Mouse (Mus musculus): ENCODE measurements around the gene Ccnb2.
"Not testable (repeated sequence)": the region's sequence is repeated elsewhere in the genome, so short reads cannot be mapped to it uniquely, and the experiment has no call there.

Gene Ccnb2

DNA sequence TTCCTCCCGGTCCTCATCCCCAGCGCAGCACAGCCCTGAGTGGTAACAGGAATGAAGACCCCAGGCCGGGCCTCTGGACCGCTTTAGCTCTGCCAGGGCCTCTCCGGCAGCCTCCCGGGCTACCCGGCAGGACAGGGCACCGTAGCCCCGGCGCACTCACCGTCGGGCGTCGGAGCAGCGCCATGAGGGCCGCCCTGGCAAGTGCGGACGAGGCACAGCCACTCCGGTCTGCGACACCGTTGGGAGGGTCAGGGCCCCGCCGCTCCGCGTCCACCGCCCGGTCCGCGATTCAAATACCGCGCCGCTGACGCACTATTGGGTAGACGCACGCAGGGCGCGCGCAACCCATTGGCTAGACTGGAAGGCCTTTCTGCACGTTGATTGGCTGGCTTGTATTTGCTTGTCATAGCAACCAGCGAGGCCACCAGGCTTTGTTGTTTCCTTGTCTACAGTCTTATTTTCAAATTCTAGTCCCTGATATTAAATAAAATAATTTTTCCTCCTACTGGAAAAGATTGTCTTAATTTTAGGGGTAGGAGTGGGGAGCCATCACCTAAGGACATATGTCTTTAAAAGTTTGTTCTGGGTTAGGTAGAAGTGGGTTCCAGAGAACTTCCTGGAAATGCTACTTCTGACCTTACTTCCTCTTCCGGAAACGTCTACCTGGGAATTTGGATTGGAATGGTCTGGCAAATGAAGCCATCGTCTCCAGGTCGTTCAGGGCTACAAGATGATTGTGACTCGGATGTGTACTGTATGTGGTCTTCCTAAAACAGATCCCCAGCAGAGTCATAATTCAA, at the start of gene Ccnb2:
Gene Ccnb2, minus strand, starts transcription at position 291 of the 800 bp plus-strand sequence.
- DNase-seq = peak; percentile 94

DNA sequence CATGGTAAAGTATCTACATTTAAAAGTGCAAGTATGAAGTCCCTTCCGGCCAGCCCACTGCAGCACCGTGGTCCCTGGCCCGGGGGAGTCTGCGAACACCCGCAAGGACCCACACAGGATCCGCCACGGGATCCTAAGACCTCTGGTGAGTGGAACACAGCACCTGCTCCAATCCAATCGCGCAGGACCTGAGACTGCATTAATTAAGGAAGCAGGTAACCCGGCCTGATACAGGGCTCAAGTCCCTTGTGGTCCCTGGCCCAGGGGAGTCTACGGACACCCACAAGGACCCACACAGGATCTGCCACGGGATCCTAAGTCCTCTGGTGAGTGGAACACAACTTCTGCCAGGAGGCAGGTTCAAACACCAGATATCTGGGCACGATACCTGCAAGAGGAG, 41.7 kb upstream of the Ccnb2 start:
- not testable (repeated sequence) for DNase-seq

DNA sequence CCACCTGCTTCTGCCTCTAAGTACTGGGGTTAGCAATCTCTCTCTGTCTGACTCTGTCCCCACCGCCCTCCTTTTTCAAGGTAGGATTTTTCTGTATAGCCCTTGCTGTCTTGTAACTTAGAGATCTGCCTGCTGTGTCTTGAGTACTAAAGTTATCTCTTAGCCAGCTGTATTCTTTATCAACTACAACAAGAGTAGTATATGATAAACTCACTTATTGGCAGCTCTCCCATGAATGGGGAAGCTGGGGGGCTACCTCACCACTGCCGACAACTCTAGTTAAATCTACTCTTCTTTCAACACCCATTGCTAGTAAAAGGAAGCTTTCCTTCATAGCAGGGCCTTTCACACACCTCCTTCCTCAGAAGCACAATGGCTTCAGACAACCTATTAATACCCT, 31.0 kb upstream of the Ccnb2 start:
- no peak for DNase-seq

DNA sequence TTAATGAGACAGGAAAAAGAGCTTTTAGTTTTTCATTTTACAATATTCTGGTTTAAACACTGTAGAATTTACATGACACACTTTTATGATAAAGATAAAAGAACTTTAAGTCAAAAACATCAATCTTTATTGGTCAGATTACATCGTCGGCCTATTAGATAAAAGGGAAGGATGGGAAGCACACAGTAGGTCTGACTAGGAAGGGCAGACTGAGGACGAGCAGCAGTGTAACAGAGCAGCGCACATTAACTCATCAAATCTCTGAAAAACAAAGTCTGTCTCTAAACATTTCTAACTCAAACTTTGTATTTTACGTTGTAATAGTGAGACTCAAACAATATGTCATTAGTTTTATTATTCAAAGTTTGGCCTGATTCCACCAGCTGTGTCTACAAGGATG, 27.7 kb upstream of the Ccnb2 start:
- DNase-seq = no peak

DNA sequence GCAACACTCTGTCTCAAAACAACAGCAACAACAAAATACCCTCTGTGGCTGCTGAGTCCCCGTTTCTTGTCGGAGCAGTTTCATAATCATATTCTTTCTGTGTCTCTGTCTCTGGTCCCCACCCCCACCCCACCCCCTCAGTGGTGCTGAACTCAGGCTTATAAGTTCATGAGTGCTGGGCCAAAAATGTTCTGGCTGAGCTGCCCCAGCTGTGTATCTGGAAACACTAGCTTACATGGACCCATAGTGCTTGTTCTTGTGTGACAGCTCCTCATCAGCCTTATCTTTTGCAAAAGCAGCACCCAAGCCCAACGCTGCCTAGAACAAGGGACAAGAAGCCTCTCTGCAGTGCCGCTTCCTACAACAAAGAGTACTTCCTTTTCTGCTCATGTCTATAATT, 18.6 kb upstream of the Ccnb2 start:
- DNase-seq = peak; percentile 67

DNA sequence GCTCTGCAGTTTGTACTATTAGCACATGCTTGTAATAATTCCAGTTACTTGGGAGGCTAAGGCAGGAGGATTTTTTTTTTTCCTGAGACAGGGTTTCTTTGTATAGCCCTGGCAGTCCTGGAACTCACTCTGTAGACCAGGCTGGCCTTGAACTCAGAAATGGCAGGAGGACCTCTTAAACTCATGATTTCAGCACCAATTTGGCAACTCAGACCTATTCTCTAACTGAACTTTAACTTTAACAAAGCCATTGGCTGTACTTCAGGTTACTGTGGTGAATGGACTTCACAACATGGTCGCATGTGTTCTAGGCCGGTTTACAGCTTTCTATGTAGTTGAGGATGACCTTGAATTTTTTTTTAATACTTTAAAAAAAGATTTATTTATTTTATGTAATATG, 1.3 kb upstream of the Ccnb2 start:
- no peak for DNase-seq

DNA sequence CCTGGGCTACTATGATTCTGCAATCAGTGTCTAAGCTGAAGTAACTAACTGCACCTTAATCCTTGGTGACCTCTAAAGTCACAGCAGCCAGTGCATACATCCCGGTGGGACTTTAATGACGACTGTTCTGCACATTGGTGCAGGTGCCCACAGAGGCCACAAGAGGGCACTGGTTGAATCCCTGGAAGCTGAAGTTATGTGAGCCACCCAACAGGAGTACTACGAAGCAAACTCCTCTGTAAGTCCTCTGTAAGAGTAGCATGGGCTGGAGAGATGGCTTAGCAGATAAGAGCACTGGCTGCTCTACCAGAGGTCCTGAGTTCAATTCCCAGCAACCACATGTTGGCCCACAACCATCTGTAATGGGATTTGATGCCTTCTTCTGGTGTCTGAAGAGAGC, 4.9 kb downstream of the Ccnb2 start:
- DNase-seq = no peak

DNA sequence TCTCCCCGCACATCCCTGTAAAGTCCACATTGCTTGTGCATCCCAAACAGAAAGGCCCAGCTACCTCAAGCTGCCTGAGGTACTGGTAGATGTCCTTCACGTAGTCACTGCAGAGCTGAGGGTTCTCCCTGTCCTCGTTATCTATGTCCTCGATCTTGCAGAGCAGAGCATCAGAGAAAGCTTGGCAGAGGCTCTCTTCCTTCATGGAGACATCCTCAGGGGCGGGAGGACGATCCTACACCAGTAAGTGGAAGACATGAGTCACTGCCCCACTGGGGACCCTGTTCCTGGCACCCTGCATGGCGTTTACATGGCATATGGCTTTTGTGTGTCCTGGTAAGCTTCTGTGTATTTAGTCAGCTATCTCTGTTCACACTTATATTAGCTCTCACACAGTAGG, 8.3 kb downstream of the Ccnb2 start:
- DNase-seq = no peak

DNA sequence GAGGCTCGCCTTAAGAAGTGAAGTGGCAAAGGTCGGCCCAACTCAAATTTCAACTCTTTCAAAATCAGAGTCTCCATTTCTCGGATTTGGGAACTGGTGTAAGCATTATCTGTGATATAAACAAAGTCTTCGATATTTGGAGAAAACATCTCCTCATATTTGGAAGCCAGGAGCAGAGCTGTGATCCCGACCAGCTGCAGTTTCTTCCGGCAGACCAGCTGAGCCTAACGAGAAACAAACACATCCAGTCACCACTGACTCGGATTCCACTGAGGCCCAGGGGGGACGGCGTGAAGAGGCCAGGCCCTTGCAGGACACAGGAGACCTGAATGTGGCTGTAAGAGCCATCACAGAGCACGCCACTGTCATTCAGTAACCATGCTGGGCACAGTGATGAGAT, 10.7 kb downstream of the Ccnb2 start:
- peak; percentile 33 for DNase-seq

DNA sequence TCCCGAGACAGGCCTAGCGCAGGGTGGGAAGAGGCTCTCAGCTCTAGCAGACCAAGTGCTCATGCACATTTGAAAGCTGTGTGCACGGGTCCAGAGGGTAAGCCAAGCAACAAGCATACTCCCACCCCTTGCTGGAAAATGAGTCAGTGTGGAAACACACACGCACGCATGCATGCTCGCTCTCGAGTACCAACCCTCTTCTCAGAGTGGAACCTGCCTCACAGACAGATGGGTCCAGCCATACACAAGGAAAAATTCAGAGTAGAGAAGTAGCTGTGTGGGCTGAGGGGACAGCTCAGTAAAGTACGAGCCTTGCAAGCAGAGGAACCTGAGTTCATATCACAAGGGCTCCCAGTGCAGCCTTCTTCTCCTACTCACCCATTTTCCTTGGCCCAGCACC, 11.6 kb downstream of the Ccnb2 start:
- DNase-seq = no peak

DNA sequence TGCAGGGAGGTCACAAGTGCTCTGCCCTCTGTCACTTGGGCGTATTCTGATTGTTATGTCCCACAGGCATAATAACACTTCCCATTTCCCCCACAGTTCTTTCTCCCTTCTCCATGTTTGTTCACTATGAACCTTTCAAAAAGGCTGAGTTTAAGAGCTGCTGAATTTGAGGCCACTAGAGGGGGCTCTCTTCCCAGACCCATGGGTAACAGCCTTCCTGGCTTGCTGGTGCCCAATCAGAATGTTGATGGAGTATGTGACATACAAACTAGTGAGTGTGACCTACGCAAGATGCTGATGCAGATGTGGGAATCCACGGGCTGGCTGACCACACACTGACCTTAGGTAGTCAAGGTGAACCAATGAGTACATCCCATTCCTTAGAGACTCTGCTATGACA, 12.6 kb downstream of the Ccnb2 start:
- DNase-seq = peak; percentile 52

DNA sequence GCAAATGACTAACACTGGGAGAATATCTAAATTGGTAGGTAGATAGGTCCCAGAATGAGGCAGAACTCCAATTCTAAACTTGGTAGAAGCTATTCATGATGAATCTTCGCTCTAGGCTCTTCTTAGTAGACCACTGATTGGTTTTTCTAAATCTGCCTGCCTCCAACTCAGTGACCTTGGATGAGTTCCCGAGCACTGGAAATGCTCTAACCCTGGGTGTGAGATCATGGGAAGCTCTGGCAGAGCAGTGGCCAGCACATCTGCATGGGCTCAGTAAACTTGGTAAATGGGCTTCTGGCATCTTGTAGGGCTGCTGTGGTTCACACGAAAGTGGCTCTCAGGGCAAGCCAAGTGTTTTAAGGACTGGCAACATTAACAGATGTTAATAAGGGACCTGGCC, 14.8 kb downstream of the Ccnb2 start:
- DNase-seq = no peak

DNA sequence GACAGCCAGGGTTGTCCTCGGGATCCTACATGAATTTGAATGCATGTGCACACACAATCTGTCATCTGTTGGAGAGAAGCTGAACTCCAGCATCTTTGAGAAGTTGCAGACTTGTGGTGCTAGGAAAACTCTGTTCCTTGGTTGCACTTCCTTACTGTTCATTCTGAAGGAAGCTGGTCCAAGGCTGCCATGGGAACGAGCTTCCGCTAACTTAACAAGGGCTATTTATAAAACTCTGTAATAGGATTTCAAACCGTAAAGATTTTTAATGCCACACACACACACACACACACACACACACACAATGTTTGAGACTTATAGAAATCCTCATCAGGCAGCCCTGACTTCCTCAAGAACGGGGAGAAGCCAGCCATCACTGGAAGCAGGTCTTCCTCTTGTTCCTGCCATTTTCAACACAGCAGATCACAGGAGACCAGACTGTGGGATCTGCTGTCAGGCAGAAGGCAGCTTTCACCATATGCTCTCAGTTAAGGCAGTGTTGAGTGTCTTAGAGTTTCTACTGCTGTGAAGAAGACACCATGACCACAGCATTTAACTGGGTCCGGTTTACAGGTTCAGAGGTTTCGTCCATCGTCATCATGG, 19.3 kb downstream of the Ccnb2 start:
- no peak for DNase-seq

DNA sequence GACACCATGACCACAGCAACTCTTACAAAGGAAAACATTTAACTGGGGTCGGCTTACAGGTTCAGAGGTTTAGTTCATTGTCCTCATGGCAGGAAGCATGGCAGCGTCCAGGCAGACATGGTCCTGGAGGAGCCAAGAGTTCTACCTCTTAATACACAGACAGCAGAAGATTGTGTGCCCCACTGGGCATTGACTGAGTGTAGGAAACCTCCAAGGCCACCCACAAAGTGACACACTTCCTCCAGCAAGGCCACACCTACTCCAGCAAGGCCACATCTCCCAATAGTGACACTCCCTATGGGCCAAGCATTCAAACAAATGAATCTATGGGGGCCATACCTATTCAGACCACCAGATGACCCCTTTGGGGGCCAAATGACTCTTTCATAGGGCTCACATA, 25.3 kb downstream of the Ccnb2 start:
- no peak for DNase-seq

DNA sequence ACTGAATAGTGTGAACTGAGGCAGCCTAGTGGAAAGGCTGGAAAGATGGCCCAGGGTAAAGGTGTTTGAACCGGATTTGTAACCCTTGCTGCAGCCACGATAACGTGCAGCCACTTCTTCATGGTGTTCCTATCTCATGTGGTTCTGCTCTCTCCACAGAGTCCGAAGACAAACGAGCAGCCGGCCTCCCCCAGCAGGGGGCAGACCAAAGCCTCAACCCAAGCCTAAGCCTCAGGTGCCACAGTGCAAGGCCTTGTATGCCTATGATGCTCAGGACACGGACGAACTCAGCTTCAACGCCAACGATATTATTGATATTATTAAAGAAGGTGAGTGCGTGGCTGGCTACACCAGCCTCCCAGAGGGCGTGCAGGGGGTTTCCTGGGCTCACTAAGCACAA, 25.7 kb downstream of the Ccnb2 start:
- DNase-seq = peak; percentile 31

DNA sequence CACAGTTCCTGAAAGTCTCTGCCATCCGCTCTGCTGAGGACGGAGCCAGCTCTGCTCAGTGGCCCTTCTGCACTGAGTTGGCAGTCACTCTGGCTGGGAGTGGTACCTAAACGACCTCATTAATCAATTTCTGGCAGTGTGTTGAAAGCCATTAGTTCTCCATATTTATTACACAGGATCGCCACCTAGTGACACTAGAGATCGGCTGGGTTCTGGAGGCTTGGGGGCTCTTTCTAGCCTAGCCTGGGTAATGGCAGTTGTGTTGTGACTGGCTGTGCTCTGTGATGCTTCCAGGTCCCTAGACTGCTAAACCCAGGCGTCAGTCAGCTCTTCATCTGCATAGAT, 28.8 kb downstream of the Ccnb2 start:
- peak; percentile 44 for DNase-seq

DNA sequence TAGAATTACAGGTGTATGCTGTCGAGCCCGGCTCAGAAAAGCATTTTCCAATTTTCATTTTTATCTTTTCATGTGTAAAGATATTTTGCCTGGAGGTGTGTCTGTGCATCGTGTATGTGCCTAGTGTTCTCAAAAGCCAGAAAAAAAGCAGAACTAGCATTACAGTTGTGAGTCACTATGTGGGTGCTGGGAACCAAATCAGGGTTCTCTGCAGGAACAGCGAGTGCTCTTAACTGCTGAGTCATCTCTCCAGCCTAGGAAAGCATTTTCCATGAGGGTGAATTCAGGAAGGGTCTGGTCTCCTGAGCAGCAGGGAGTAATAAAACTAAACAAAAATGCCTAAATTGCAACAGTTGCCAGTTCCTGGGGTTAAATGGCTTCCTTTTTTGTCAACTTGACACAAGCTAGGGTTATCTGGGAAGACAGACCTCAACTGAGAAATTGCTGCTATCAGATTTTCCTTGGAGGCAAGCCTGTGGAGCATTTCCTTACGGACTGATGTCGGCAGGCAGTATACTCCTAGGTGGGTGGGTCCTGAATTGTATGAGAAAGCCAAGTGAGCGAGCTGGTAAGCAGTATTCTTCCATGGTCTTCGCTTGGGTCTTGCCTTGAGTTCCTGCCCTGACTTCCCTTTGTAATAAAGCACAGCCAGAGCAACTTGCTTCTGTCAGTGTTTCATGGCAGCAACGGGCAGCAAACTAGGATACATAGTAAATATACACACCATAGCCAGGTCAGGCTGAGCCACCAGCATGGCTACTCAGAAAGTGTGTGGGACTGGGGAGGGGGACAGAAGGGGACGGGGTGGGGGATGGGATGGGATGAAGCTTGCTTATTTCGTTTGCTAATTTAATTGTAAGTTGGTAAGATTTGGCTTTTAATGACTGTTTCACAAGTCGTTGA, 29.4 kb downstream of the Ccnb2 start:
- no peak for DNase-seq

DNA sequence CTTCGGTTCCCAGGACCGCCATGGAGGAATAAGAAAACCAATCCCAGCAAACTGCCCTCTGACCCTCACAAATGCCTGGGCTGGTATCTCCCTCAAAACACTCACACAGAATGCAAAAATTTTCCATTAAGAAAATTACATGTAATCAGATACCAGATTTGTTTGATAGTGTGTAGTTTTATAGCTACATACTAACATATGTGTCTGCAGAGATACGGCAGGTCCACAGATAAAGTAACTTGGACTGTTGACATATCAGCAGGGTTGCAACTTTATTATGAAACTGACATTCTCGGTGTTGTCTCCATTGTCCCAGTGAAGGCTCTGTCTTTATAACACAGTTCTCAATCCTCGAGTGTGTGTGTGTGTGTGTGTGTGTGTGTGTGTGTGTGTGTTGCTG, 30.3 kb downstream of the Ccnb2 start:
- DNase-seq = no peak

DNA sequence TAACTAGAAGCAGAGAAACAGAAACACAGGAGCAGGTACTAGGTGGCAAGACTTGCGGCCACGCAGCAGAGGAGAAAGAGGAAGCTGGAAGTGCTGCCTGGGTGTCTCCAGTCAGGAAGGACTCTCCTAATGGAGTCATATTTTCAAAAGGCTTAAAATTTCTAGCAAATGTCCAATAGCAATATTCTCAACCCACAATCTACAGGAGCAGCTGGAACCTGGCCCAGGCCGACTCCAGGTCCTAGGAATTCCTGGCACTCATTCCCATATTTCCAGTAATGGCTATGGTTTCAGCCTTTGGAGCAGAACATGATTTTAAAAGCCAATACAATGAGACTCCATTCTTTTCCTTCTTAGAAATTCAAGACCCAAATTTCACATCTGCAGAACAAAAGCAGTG, 31.8 kb downstream of the Ccnb2 start:
- no peak for DNase-seq

DNA sequence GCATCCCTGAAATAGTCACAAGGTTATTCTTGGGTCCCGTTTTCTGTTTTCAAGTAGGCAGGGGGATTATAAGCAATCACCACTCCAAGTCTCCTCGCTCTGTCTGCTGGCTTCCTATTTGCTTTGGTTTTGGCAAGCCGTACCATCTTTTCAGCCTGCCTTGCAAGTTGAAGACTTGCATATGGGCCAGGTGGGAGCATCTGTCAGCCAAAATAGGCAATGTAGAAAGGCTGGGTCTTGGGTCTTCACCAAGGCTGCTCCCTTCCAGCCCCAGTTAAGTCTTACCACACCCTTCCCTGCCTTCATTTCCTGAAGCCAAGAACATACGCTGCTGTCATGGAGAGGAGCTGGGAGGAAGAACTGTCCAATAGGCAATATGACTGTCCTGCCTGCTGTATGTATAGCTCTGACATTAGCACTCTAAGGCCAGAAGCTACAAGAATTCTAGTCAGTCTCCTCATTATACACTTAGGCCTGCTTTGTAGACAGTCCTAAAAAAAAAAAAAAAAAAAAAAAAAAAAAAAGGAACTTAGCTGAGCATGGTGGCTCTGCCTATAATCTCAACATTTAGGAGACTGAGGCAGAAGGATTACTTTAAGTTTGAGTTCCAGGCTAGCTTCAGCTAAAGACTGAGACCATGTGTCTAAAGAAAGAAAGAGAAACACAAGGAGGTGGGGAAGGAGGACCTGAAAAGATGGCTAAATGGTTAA, 33.8 kb downstream of the Ccnb2 start:
- no peak for DNase-seq

DNA sequence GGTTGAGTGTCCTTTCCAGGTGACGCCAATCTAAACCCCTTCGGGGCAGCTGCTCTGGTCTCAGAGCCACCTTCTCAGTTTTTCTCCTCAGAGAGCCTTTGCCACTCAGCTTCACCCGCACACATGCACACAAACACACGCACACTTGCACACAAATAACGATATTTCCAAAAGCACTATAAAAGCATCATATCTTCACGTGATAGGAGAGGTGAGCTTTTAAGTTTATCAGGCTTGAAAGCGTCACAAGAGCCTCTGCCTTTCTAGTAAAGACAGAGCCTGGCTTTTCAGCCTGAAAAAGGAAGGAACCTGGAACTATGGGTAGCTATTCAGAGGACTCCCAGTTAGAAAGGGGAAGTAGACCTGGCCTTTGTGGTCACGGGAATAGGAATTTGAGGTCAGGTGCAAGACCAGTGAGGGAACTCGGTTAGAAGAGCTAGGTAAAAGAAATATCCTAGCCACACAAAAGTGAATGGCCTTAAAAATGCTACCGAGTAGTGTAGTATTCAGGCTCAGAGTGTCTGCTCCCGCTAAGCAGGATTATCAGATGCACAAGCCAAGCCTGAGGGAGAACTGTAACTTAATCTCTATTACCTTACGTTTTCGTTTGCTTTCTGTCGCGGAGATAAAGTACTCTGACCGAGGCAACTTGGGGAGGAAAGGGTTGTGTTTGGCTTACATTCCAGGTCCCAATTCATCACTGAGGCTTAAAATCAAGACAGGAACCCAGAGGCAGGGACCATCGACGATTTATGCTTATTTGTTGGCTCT, 36.2 kb downstream of the Ccnb2 start:
- no peak for DNase-seq

DNA sequence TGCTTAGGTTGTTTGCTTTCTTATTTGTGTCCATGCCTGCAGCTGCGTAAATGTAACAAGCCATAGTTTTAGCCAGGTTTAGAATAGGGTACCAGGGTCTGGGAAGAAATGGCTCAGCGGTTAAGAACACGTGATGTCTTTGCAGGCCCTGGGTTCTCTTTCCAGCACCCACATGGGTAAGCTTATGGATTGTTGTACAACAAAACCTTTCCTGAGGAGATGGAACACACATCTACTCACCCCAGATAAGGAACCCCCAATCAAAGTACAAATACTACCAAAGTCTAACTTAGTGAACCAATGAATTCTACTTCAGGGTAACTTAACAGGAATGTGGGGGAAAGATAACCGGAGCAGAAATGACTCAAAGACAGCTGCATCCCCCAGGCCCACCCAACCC, 36.9 kb downstream of the Ccnb2 start:
- DNase-seq = no peak

Measured in kidney, postnatal 10 days (tissue).